Mouse (Mus musculus) lung, embryonic 14.5 days (tissue): ENCODE results near the gene Wdr62. TPM values are rescaled to one million over a fixed set of nuclear protein-coding genes. Genes with fewer than 3 reads are reported as not detected.

Source experiments
- ATAC-seq: fragments of 200-750 bp; cut with Nextera tagmentation; 2 replicates; pipeline ENCODE4 v1.8.0; 2017; ENCODE audit warnings: mild to moderate bottlenecking, moderate TSS enrichment, moderate library complexity; ENCODE audit not compliant: insufficient read depth
- DNase-seq: peaks from one replicate; pipeline ENCODE4 v3.0.0-alpha.2; 2015
- H3K27ac ChIP-seq: fragments of 300-500 bp; sonication (generic); 2 replicates; pipeline ENCODE4 v1.5.1; 2014; ENCODE audit warnings: low read depth, mild to moderate bottlenecking, moderate library complexity
- H3K27me3 ChIP-seq: fragments of 300-500 bp; sonication (generic); 2 replicates; pipeline ENCODE4 v1.6.1; 2014; ENCODE audit warnings: low read length, control low read depth; ENCODE audit not compliant: insufficient read depth
- H3K36me3 ChIP-seq: fragments of 300-500 bp; sonication (generic); 2 replicates; pipeline ENCODE4 v1.6.1; 2014; ENCODE audit warnings: control low read depth; ENCODE audit not compliant: insufficient read depth
- H3K4me1 ChIP-seq: fragments of 300-500 bp; sonication (generic); 2 replicates; pipeline ENCODE4 v1.6.1; 2014; ENCODE audit warnings: antibody characterized with exemption, control low read depth; ENCODE audit not compliant: insufficient read depth
- H3K4me2 ChIP-seq: fragments of 300-500 bp; sonication (generic); 2 replicates; pipeline ENCODE4 v1.6.1; 2014; ENCODE audit warnings: mild to moderate bottlenecking
- H3K4me3 ChIP-seq: fragments of 300-500 bp; sonication (generic); 2 replicates; pipeline ENCODE4 v1.5.1; 2014; ENCODE audit warnings: low read depth, low read length
- H3K9ac ChIP-seq: fragments of 300-500 bp; sonication (generic); 2 replicates; pipeline ENCODE4 v1.6.1; 2014
- H3K9me3 ChIP-seq: fragments of 300-500 bp; sonication (generic); 2 replicates; pipeline ENCODE4 v1.6.1; 2016; ENCODE audit warnings: low read depth, low read length, control low read depth
- CTCF ChIP-seq: IDR thresholded peaks from 2 replicates; pipeline ENCODE4 v1.5.1; 2016; ENCODE audit warnings: antibody characterized with exemption, low read depth
- WGBS: fragments of 180-500 bp; shearing (Covaris S2); extraction: QIAGEN DNeasy Blood & Tissue Kit; methylation state at CpG from one replicate; pipeline ENCODE4 v1.1.7; 2014; 5-methylcytosine and 5-hydroxymethylcytosine counted together
- polyA plus RNA-seq: library from polyadenylated mRNA; unstranded; fragments of >200 nt; fragmentation: Nextera tagmentation; extraction: Ambion mirVana; gene quantifications from 2 replicates; pipeline ENCODE4 v1.2.1, GENCODE M21; 2014

Wdr62 gene
- polyA plus RNA-seq, 1 experiment from 2014 or later, result 16.3 TPM

DNA sequence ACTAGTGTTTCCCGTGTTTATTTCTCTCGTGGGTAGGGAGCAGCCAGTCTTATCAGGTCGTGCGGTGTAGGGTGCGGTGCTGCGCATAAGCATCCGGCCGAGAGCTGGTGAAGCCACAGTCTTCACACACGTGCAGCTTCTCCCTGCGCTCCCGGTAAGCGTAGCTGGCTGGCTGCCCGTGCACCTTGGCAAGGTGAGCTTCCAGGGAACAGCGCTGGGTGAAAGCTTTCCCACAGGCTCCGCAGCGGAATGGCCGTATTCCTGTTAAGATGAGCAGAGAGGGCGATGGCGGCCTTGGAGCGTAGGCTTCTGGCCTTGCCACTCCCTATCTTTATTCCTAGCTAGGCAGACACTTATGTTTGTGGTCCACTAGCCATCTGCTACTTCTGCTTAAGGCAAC is 46.8 kb downstream of the Wdr62 start:
- Histone ChIP-seq H3K9me3 (no peaks in the 10 kb centered on the region), H3K36me3 (peaks cover 20% of the 10 kb centered on the region; the same call in 1 of the 2 replicates), H3K4me2 (peak overlapping the region; percentile 85), H3K4me3 (peak overlapping the region; percentile 73), H3K27ac (no peak overlapping the region), H3K27me3 (no peaks in the 10 kb centered on the region), H3K4me1 (peaks cover 4% of the 10 kb centered on the region; the same call in 1 of the 2 replicates), H3K9ac (peak overlapping the region; percentile 26; the same call in 1 of the 2 replicates)
- WGBS, result 85% methylated on average over 20 of the region's 20 CpGs
- no peak for ATAC-seq
- DNase-seq, result no peak
- no peak for TF ChIP-seq CTCF

DNA sequence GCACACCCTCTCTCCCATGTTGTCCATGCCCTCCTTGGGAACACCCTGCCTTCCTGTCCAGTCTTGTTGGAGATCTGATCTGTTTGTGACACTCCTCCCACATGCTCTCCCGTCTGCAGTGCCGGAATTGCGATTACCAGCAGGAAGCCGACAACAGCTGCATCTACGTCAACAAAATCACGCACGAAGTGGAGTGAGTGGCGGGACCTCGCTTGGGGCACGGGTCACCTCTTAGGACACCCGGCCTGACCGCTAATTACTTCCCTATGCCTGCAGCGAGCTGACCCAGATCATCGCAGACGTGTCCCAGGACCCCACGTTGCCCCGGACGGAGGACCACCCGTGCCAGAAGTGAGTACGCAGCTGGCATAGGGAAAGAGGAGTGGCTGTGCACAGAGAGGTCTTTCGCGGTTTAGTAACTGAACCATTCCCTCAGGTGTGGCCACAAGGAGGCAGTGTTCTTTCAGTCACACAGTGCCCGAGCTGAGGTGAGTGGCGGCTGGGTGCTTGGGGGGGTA is 47.5 kb downstream of the Wdr62 start:
- peak overlapping the region; percentile 85 for H3K4me2 ChIP-seq
- 3% methylated on average over 24 of the region's 24 CpGs for WGBS
- ATAC-seq, result peak; percentile 16
- peak overlapping the region; percentile 95 for H3K27ac ChIP-seq
- peak overlapping the region; percentile 76 for H3K9ac ChIP-seq
- H3K4me1 ChIP-seq, result peaks cover 4% of the 10 kb centered on the region; the same call in 1 of the 2 replicates
- TF ChIP-seq CTCF, result peak; percentile 69
- peak overlapping the region; percentile 73 for H3K4me3 ChIP-seq
- peaks cover 20% of the 10 kb centered on the region; the same call in 1 of the 2 replicates for H3K36me3 ChIP-seq
- peak; percentile 79 for DNase-seq
- no peaks in the 10 kb centered on the region for H3K9me3 ChIP-seq
- no peaks in the 10 kb centered on the region for H3K27me3 ChIP-seq

DNA sequence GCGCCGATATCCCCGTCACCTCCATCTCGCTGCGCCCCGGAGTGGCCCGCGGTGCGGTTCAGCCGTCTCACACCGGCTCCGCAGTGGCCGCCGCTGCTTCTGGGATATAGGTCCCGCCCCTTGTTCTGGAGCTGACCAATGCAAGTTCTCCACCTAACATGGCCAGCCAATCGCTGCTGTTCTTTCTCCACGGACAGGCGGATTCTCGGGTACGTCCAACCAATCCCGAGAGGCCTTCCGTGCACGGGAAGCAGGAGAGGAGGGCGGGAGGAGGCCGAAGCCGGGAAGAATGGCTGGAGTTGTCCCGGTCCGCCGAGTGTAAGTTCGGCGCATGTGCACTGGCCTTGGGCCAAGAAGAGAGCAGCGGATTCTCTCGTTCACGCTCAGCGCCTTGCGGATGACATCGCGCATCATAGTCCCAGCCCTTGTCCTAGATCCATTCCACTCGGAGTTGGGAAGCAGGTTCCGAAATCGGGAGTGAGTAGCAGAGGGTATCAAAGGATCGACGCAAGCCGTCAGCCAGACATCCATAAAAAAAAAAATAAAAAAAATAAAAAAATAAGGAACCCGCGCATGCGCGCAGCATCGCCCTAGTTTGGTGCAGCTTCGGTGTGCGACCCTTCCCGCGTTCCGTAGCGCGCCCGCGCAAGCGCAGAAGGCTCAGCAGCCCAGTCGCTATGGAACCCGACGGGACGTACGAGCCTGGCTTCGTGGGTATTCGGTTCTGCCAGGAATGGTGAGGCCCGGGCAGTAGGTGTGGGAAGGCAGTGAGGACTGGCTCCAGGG is 48.4 kb downstream of the Wdr62 start, which contains the start of the genes Polr2i and Tbcb:
TSS of gene Polr2i (plus strand) at position 280 of the 786 bp plus-strand sequence.
TSS of gene Tbcb (minus strand) at position 604 of the 786 bp plus-strand sequence.
- Histone ChIP-seq H3K9me3 (no peaks in the 10 kb centered on the region), H3K36me3 (peaks cover 29% of the 10 kb centered on the region; the same call in 1 of the 2 replicates), H3K27ac (peak within 1 kb of the TSS; percentile 95), H3K9ac (peak within 1 kb of the TSS; percentile 76), H3K4me3 (peak within 1 kb of the TSS; percentile 73), H3K27me3 (no peaks in the 10 kb centered on the region), H3K4me1 (peaks cover 4% of the 10 kb centered on the region; the same call in 1 of the 2 replicates), H3K4me2 (peak within 1 kb of the TSS; percentile 85)
- WGBS, result under 1% methylated on average over 67 of the region's 67 CpGs
- no peak for TF ChIP-seq CTCF
- DNase-seq, result peak; percentile 98
- ATAC-seq, result peak; percentile 95

DNA sequence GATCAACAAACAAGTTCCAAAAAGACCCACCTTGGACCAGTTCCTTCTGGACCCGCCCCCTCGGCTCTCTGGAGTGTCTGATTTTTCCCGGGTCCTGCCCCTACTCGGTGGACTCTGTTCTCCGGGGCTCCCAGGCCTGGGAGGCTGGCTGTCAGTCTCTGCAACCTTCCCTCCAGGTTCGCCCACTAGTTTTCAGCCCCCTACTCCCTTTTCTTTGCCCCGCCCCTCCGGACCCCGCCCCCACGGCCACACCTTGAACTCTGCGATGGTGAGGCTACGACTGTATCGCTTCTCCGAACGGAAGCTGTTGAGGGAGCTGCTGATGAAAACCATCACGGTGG is 48.9 kb downstream of the Wdr62 start:
- peaks cover 4% of the 10 kb centered on the region; the same call in 1 of the 2 replicates for H3K4me1 ChIP-seq
- no peaks in the 10 kb centered on the region for H3K27me3 ChIP-seq
- peak overlapping the region; percentile 76 for H3K9ac ChIP-seq
- WGBS, result under 1% methylated on average over 16 of the region's 16 CpGs
- H3K9me3 ChIP-seq, result no peaks in the 10 kb centered on the region
- ATAC-seq, result peak; percentile 18
- H3K27ac ChIP-seq, result no peak overlapping the region
- H3K36me3 ChIP-seq, result peaks cover 34% of the 10 kb centered on the region
- TF ChIP-seq CTCF, result no peak
- peak overlapping the region; percentile 85 for H3K4me2 ChIP-seq
- DNase-seq, result peak; percentile 35
- peak overlapping the region; percentile 73 for H3K4me3 ChIP-seq

DNA sequence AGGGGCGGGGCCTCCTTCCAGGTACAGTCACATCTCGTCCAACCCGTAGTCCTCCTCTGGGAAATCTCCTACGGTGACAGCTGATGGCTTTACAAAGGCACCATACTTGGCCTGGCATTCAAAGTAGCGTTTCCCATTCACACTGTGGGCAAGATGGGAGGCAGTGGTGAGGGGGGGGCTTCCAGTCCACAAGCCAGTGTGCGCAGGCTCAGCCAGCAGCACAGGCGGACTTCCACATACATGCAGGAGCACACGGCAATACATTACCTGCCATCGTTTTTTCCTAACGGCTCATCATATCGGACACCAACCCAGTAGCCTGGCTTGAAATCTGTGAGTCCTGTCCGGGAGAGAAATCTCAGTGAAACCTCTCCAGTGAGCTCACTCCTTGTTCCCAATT is 56.0 kb downstream of the Wdr62 start:
- Histone ChIP-seq H3K4me1 (no peaks in the 10 kb centered on the region), H3K4me3 (no peak overlapping the region), H3K36me3 (peaks cover 46% of the 10 kb centered on the region), H3K27me3 (no peaks in the 10 kb centered on the region), H3K4me2 (no peak overlapping the region), H3K27ac (no peak overlapping the region), H3K9ac (no peak overlapping the region), H3K9me3 (no peaks in the 10 kb centered on the region)
- TF ChIP-seq CTCF, result no peak
- no peak for ATAC-seq
- DNase-seq, result no peak
- whole genome bisulfite sequencing, result 91% methylated on average over 12 of the region's 12 CpGs

DNA sequence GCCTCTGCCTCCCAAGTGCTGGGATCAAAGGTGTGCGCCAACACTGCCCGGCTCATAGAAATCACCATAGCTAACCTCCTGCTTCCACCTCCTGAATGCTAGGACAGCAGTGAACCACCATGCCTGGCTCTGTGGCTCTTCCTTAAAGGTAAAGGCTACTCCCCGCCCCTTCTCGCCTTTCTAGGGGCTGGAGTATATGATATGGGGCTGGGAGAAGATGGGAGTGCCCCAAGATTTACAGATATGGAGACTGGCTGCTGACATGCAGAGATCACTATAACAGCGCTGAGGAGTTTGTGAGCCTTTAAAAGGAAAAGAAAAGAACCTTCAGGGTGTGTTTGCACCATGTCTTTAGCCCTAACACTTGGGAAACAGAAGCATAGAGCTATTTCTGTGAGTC is 58.0 kb downstream of the Wdr62 start:
- no peaks in the 10 kb centered on the region for H3K9me3 ChIP-seq
- WGBS, result 85% methylated on average over 5 of the region's 5 CpGs
- no peak overlapping the region for H3K4me2 ChIP-seq
- no peaks in the 10 kb centered on the region for H3K27me3 ChIP-seq
- no peak overlapping the region for H3K4me3 ChIP-seq
- H3K9ac ChIP-seq, result no peak overlapping the region
- ATAC-seq (no peak), DNase-seq (no peak)
- H3K4me1 ChIP-seq, result no peaks in the 10 kb centered on the region
- no peak for TF ChIP-seq CTCF
- peaks cover 38% of the 10 kb centered on the region for H3K36me3 ChIP-seq
- no peak overlapping the region for H3K27ac ChIP-seq

DNA sequence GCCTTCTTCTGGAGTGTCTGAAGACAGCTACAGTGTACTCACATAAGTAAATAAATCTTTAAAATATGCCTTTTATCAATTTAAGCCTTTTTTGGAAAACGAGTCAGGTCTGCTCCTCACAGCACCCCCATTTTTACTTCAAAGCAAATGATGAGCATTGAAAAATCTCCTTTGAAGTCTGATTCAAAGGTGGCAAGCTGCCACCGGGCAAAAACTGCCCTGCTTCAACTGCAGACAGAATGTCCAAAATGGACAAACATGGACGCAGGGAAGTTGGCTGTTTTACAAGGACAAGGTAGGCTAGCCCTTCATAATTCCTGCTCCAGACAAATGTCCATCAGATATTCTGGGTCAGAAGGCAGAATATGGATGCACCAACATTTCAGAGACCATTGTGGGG is 58.8 kb downstream of the Wdr62 start:
- no peaks in the 10 kb centered on the region for H3K27me3 ChIP-seq
- no peak overlapping the region for H3K4me3 ChIP-seq
- H3K4me2 ChIP-seq, result no peak overlapping the region
- ATAC-seq, result no peak
- DNase-seq, result no peak
- H3K9me3 ChIP-seq, result no peaks in the 10 kb centered on the region
- TF ChIP-seq CTCF, result no peak
- no peak overlapping the region for H3K27ac ChIP-seq
- H3K9ac ChIP-seq, result no peak overlapping the region
- H3K4me1 ChIP-seq, result no peaks in the 10 kb centered on the region
- 77% methylated on average over 3 of the region's 3 CpGs for WGBS
- H3K36me3 ChIP-seq, result peaks cover 30% of the 10 kb centered on the region
